In genomic region chr14:122953331-122953730, GRCm38 (mm10) we compare ENCODE assay signal across 8 mouse cellular contexts. TPM values are rescaled to one million over a fixed set of nuclear protein-coding genes. Genes with fewer than 3 reads are reported as not detected.
DNase-seq lines count a peak whose midpoint lies in the region; ATAC-seq lines count a peak whose summit lies in the region.

No protein-coding gene starts in this region.

- WGBS in large intestine, adult 2 months = 14% methylated on average over 1 of the region's 1 CpGs
- WGBS in lung, embryonic 15.5 days = 22% methylated on average over 1 of the region's 1 CpGs

- H3K27me3 ChIP-seq in lung, embryonic 15.5 days = no peaks in the 10 kb centered on the region

- no peak overlapping the region for H3K27ac ChIP-seq in lung, embryonic 15.5 days

- no peaks in the 10 kb centered on the region for H3K9me3 ChIP-seq in lung, embryonic 15.5 days

- no peak overlapping the region for H3K4me3 ChIP-seq in lung, embryonic 15.5 days

- DNase-seq in CD4-positive, CD25-positive, alpha-beta regulatory T cell, adult 2 months (ENCODE audit: low read depth, low spot score) = peak; percentile 77
- peak; percentile 79 for DNase-seq in adipocyte (ENCODE audit: low spot score)
- peak; percentile 14 for DNase-seq in embryo, embryonic 9.5 days (ENCODE audit: extremely low spot score)
- peak; percentile 10 to 31 for DNase-seq in heart, postnatal 36 days
- peak; percentile 7 for DNase-seq in large intestine, adult 2 months (ENCODE audit: low read depth, low spot score)
- peak; percentile 44 for DNase-seq in ovary, postnatal 36 days (ENCODE audit: low spot score)
- DNase-seq in urinary bladder, postnatal 25 days (ENCODE audit: low spot score) = peak; percentile 21

- no peak overlapping the region for H3K4me2 ChIP-seq in lung, embryonic 15.5 days

- H3K4me1 ChIP-seq in lung, embryonic 15.5 days = no peaks in the 10 kb centered on the region

- H3K9ac ChIP-seq in lung, embryonic 15.5 days = no peak overlapping the region

- H3K36me3 ChIP-seq in lung, embryonic 15.5 days = no peaks in the 10 kb centered on the region

- intact Hi-C loops in heart, postnatal 36 days (cut with DNase I) = loop anchor here (2.0 to 5.0 kb wide), 2 partner anchors 285 to 359 kb away; no protein-coding TSS in a partner anchor

- 0 out of 2 replicates have a peak, but pooled peaks have one; percentile 52 for ATAC-seq in lung, embryonic 15.5 days (ENCODE audit: borderline replicate concordance, extremely low read depth, low FRiP score, low TSS enrichment)

RNA-seq across cellular contexts. Expression of gene Tmtc4, which starts 30.5 kb away (rescaled TPM):
- 10 to 100 TPM; 11.2 to 13.0 TPM for total RNA-seq in heart, postnatal 36 days (2021)
- 8.2 and 11.0 TPM in 2 replicates for polyA plus RNA-seq in large intestine, adult 2 months (2012; rRNA removed)
- polyA plus RNA-seq in lung, embryonic 15.5 days (2015; fragmentation: Nextera tagmentation; extraction: Ambion mirVana) = 16.4 and 17.3 TPM in 2 replicates

RNA-seq across cellular contexts. Expression of gene Ggact, which starts 39.8 kb away (rescaled TPM):
- 10 to 100 TPM; 23.2 to 25.1 TPM for total RNA-seq in heart, postnatal 36 days (2021)
- polyA plus RNA-seq in large intestine, adult 2 months (2012; rRNA removed) = 105 and 161 TPM in 2 replicates
- 14.1 and 14.7 TPM in 2 replicates for polyA plus RNA-seq in lung, embryonic 15.5 days (2015; fragmentation: Nextera tagmentation; extraction: Ambion mirVana)

Comparison
In these comparisons a context has a peak if more than half of its experiments do, and no peak if none do; other contexts are left out.
1. DNase-seq: peak in every context shown above with its lines; median percentile 79 in adipocyte; 77 in CD4-positive, CD25-positive, alpha-beta regulatory T cell, adult 2 months; 44 in ovary, postnatal 36 days; 21 in urinary bladder, postnatal 25 days; 20 in heart, postnatal 36 days; 14 in embryo, embryonic 9.5 days; 7 in large intestine, adult 2 months.